Mouse (Mus musculus) stomach, postnatal 0 days (tissue): ENCODE data around the gene Palld.

Experiments used
- CTCF ChIP-seq: IDR thresholded peaks from 2 replicates; pipeline ENCODE4 v1.5.1; 2016; ENCODE audit warnings: antibody characterized with exemption, low read depth, mild to moderate bottlenecking, moderate library complexity
- EP300 ChIP-seq: optimal IDR thresholded peaks from 2 replicates; pipeline ENCODE3; 2016; ENCODE audit warnings: antibody characterized with exemption

DNA sequence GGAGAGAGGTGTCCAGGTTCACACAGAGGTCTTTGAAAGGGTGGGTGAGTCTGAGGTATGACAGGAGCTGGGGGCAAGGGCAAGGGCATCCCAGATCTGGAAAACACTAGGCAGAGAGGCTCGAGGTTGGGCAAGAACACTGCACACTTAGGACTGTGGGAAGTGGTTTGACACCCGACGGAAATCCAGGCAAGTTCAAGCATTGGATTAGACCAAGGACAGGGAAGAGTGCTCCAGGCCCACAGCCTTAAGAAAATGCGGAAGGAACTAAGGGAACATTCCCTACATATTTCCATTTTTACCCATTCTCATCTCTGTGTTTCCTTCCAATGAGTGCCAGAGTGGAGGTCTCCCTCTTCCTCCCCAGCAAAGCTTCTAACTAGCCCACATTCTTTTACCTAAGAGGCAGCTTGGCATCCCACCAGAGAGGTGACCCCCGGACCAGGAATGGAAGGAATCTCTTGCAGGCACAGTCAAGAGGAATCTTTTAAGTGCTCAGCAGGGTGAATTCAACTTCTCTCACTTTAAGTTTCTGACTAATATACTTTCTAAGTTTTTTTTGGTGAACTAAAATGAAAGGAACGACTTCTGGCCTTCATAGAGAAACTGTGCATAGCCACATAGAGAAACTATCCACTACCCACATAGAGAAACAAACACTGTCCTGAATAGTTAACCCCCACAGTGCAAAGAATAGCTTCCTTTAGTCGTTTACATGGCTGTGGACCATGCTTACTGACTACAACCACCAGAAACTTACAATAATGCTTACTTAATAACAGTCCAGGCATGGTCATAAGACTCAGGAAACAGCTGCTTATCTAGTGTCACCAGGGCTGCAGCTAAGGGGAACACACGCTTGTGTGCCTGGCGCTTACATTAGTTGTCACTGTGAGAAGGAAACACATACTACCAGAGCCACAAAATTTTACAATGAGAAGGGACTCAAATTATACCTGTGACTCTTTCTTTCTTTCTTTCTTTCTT is 286.5 kb downstream of the Palld start:
- TF ChIP-seq CTCF = no peak
- no peak for TF ChIP-seq EP300
